10 mouse cellular contexts compared by ENCODE assay signal in the genomic region with DNA sequence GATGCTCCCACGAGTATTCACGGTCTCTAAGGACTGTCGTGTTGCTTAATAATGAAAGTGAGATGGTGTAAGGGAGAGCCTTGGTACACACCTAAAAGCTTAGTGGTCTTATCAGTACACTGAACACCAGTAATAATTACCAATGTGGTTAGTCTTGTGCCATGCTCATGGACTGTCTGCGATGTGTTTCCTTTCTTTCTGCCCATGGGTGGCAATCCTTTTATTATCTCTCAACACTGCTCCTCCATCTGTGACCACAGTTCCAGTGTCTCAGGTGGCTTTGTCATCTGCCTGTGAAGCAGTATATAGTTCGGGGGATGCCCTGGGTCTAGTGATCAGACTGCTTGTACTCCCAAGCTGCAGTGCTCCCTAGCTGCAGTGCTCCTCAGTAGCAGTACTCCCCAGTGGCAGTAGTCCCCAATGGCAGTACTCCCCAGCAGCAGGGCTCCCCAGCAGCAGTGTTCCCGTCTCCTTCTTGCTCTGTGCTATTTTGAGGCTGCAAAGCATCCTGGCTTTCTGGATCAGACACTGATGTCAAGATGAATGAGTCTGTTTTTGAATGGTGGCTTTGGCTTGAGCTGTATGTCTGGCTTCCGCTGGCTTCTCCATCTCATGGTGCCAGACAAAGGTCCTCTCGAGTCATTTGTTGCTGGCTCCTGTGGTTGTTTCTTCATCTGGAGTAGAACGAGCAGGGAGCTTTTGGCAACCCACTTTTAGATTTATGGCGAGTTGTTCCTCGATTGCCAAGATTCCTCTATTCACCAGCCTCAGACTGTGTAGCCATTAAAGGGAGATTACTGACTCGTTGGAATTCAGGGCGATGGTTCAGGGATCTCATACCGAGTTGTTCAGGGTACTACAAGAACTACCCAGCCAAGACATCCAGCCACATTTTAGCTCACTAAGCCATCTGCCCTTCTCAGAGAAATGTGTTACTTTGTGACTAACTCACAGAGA.
DNase-seq lines count a peak whose midpoint lies in the region; ATAC-seq and TF ChIP-seq lines count a peak whose summit lies in the region.
"Had no signal": no experiment of that assay in that cellular context is flagged by ENCODE, and none has a peak within 500 bp of the region (broad histone marks: within the 10 kb centered on the region; RNA-seq: fewer than 3 reads in every experiment).

No protein-coding gene starts in this region.

- ATAC-seq in midbrain, postnatal 0 days (ENCODE audit: low FRiP score) = no peak
- ATAC-seq in midbrain, embryonic 16.5 days = no peak
- ATAC-seq in neural tube, embryonic 14.5 days (ENCODE audit: low read depth) = peak; percentile 86

- no peak overlapping the region for H3K4me3 ChIP-seq in midbrain, postnatal 0 days (ENCODE audit: low read depth, low read length)
- H3K4me3 ChIP-seq in midbrain, embryonic 16.5 days (ENCODE audit: low read depth, low read length) = no peak overlapping the region
- no peak overlapping the region for H3K4me3 ChIP-seq in neural tube, embryonic 14.5 days (ENCODE audit: low read depth, low read length)
- H3K4me3 ChIP-seq: liver, embryonic 15.5 days had no signal

- peak; percentile 15 for DNase-seq in gastrocnemius, postnatal 25 days
- DNase-seq in gastrocnemius, adult 18-20 months (ENCODE audit: low spot score) = no peak
- DNase-seq in midbrain, postnatal 0 days (ENCODE audit: low spot score) = peak; percentile 85
- peak; percentile 56 for DNase-seq in kidney, adult 9 months
- no peak for DNase-seq in spleen, postnatal 14 days (ENCODE audit: low spot score in 2 of 2)
- DNase-seq in embryo, embryonic 11 days = no peak
- DNase-seq: thymus, postnatal 36 days had no signal

- H3K27ac ChIP-seq in midbrain, postnatal 0 days (ENCODE audit: low read depth, low read length) = no peak overlapping the region
- H3K27ac ChIP-seq in midbrain, embryonic 16.5 days (ENCODE audit: low read length) = no peak overlapping the region
- H3K27ac ChIP-seq in neural tube, embryonic 14.5 days (ENCODE audit: low read depth, low read length) = 0 out of 2 replicates have a peak overlapping the region, but pooled peaks have one; percentile 44
- H3K27ac ChIP-seq: liver, embryonic 15.5 days had no signal

- H3K4me2 ChIP-seq in midbrain, postnatal 0 days (ENCODE audit: low read depth, low read length, poor library complexity, severe bottlenecking) = no peak overlapping the region
- H3K4me2 ChIP-seq in midbrain, embryonic 16.5 days (ENCODE audit: low read length) = no peak overlapping the region
- no peak overlapping the region for H3K4me2 ChIP-seq in neural tube, embryonic 14.5 days (ENCODE audit: low read depth, low read length)
- H3K4me2 ChIP-seq: liver, embryonic 15.5 days had no signal

- no peaks in the 10 kb centered on the region for H3K36me3 ChIP-seq in midbrain, postnatal 0 days (ENCODE audit: insufficient read depth, low read length)
- no peaks in the 10 kb centered on the region for H3K36me3 ChIP-seq in midbrain, embryonic 16.5 days (ENCODE audit: control insufficient read depth, insufficient read depth, low read length)
- no peaks in the 10 kb centered on the region for H3K36me3 ChIP-seq in neural tube, embryonic 14.5 days (ENCODE audit: control insufficient read depth, insufficient read depth, low read length)
- H3K36me3 ChIP-seq: liver, embryonic 15.5 days had no signal

- H3K9me3 ChIP-seq in midbrain, postnatal 0 days (ENCODE audit: low read length) = no peaks in the 10 kb centered on the region
- no peaks in the 10 kb centered on the region for H3K9me3 ChIP-seq in midbrain, embryonic 16.5 days (replicated peaks; ENCODE audit: control insufficient read depth, low read length, poor library complexity, severe bottlenecking)
- H3K9me3 ChIP-seq in neural tube, embryonic 14.5 days (ENCODE audit: control insufficient read depth, low read length) = no peaks in the 10 kb centered on the region
- H3K9me3 ChIP-seq: liver, embryonic 15.5 days had no signal

- no peak for TF ChIP-seq CTCF in midbrain, postnatal 0 days (IDR thresholded peaks at IDR 0.05)

- H3K4me1 ChIP-seq in midbrain, postnatal 0 days (ENCODE audit: insufficient read depth, low read length) = no peaks in the 10 kb centered on the region
- H3K4me1 ChIP-seq in midbrain, embryonic 16.5 days (ENCODE audit: control insufficient read depth, insufficient read depth, low read length) = no peaks in the 10 kb centered on the region
- H3K4me1 ChIP-seq in neural tube, embryonic 14.5 days (ENCODE audit: control insufficient read depth, insufficient read depth, low read length) = no peaks in the 10 kb centered on the region
- H3K4me1 ChIP-seq: liver, embryonic 15.5 days had no signal

- 71% methylated on average over 14 of the region's 14 CpGs for WGBS in midbrain, postnatal 0 days
- WGBS in midbrain, embryonic 16.5 days = 78% methylated on average over 14 of the region's 14 CpGs
- 61% methylated on average over 14 of the region's 14 CpGs for WGBS in neural tube, embryonic 14.5 days

- H3K27me3 ChIP-seq in midbrain, postnatal 0 days (ENCODE audit: insufficient read depth, low read length) = no peaks in the 10 kb centered on the region
- H3K27me3 ChIP-seq in midbrain, embryonic 16.5 days (ENCODE audit: control insufficient read depth, insufficient read depth, low read depth, low read length) = no peaks in the 10 kb centered on the region
- H3K27me3 ChIP-seq in neural tube, embryonic 14.5 days (ENCODE audit: control insufficient read depth, insufficient read depth, low read length) = no peaks in the 10 kb centered on the region
- H3K27me3 ChIP-seq: liver, embryonic 15.5 days had no signal

- H3K9ac ChIP-seq in midbrain, postnatal 0 days (replicated peaks; ENCODE audit: low read length, poor library complexity, severe bottlenecking) = no peak overlapping the region
- H3K9ac ChIP-seq in midbrain, embryonic 16.5 days (ENCODE audit: low read depth, low read length) = no peak overlapping the region
- no peak overlapping the region for H3K9ac ChIP-seq in neural tube, embryonic 14.5 days (replicated peaks; ENCODE audit: low read depth, low read length)
- H3K9ac ChIP-seq: liver, embryonic 15.5 days had no signal

Comparison
In these comparisons a context has a peak if more than half of its experiments do, and no peak if none do; other contexts are left out.
1. DNase-seq: peak in gastrocnemius, postnatal 25 days (single experiment), midbrain, postnatal 0 days (single experiment) and kidney, adult 9 months (single experiment); none in gastrocnemius, adult 18-20 months (single experiment), spleen, postnatal 14 days (0 of 2) and embryo, embryonic 11 days (single experiment).